ENCODE assay signal across 8 mouse cellular contexts in genomic region chr19:25622291-25623251, GRCm38 (mm10). TPM values are rescaled to one million over a fixed set of nuclear protein-coding genes. Genes with fewer than 3 reads are reported as not detected.
DNase-seq lines count a peak whose midpoint lies in the region; ATAC-seq and TF ChIP-seq lines count a peak whose summit lies in the region.

No protein-coding gene starts in this region.

- H3K27ac ChIP-seq in bone marrow macrophage, adult 2 months (ENCODE audit: insufficient read depth, low read depth, low read length) = no peak overlapping the region
- no peak overlapping the region for H3K27ac ChIP-seq in forebrain, embryonic 12.5 days
- H3K27ac ChIP-seq in layer of hippocampus, adult 2 months = no peak overlapping the region
- H3K27ac ChIP-seq in lung, embryonic 14.5 days (ENCODE audit: low read depth) = no peak overlapping the region
- no peak overlapping the region for H3K27ac ChIP-seq in neural tube, embryonic 14.5 days (ENCODE audit: low read depth, low read length)

- H3K27me3 ChIP-seq in forebrain, embryonic 12.5 days = peaks cover 89% of the 10 kb centered on the region
- peaks cover 78% of the 10 kb centered on the region for H3K27me3 ChIP-seq in lung, embryonic 14.5 days (ENCODE audit: insufficient read depth, low read length)
- H3K27me3 ChIP-seq in neural tube, embryonic 14.5 days (ENCODE audit: control insufficient read depth, insufficient read depth, low read length) = peaks cover 58% of the 10 kb centered on the region

- intact Hi-C loops in heart, postnatal 36 days (cut with DNase I) = loop anchor here (2.0 to 10.0 kb wide), 3 partner anchors 78 to 488 kb away; no protein-coding TSS in a partner anchor

- H3K4me2 ChIP-seq in forebrain, embryonic 12.5 days = peak overlapping the region; percentile 47
- H3K4me2 ChIP-seq in lung, embryonic 14.5 days = peak overlapping the region; percentile 50
- peak overlapping the region; percentile 29 for H3K4me2 ChIP-seq in neural tube, embryonic 14.5 days (ENCODE audit: low read depth, low read length)

- no peaks in the 10 kb centered on the region for H3K9me3 ChIP-seq in forebrain, embryonic 12.5 days
- H3K9me3 ChIP-seq in lung, embryonic 14.5 days (ENCODE audit: low read depth, low read length) = no peaks in the 10 kb centered on the region
- H3K9me3 ChIP-seq in neural tube, embryonic 14.5 days (ENCODE audit: control insufficient read depth, low read length) = no peaks in the 10 kb centered on the region

- H3K4me1 ChIP-seq in bone marrow macrophage, adult 2 months (ENCODE audit: control insufficient read depth, insufficient read depth, low read length) = no peaks in the 10 kb centered on the region
- peaks cover 23% of the 10 kb centered on the region; the same call in 1 of the 2 replicates for H3K4me1 ChIP-seq in forebrain, embryonic 12.5 days
- no peaks in the 10 kb centered on the region for H3K4me1 ChIP-seq in lung, embryonic 14.5 days (ENCODE audit: insufficient read depth)
- H3K4me1 ChIP-seq in neural tube, embryonic 14.5 days (ENCODE audit: control insufficient read depth, insufficient read depth, low read length) = no peaks in the 10 kb centered on the region

- no peaks in the 10 kb centered on the region for H3K36me3 ChIP-seq in forebrain, embryonic 12.5 days (replicated peaks)
- no peaks in the 10 kb centered on the region for H3K36me3 ChIP-seq in lung, embryonic 14.5 days (ENCODE audit: insufficient read depth)
- H3K36me3 ChIP-seq in neural tube, embryonic 14.5 days (ENCODE audit: control insufficient read depth, insufficient read depth, low read length) = no peaks in the 10 kb centered on the region

- TF ChIP-seq POLR2A in bone marrow macrophage, adult 2 months (IDR thresholded peaks at IDR 0.05; ENCODE audit: borderline replicate concordance, low read depth, low read length) = no peak

- peak; percentile 65 for TF ChIP-seq CTCF in bone marrow macrophage, adult 2 months (IDR thresholded peaks at IDR 0.05; ENCODE audit: low read depth, low read length)
- TF ChIP-seq CTCF in layer of hippocampus, adult 2 months (conservative IDR thresholded peaks at IDR 0.05) = peak; percentile 91
- peak; percentile 86 for TF ChIP-seq CTCF in lung, embryonic 14.5 days (IDR thresholded peaks at IDR 0.05; ENCODE audit: low read depth)

- DNase-seq in A20 (ENCODE audit: low read depth, low spot score) = peak; percentile 65
- peak; percentile 60 to 76 for DNase-seq in heart, postnatal 36 days
- DNase-seq in layer of hippocampus, adult 2 months (ENCODE audit: low spot score in 2 of 2) = peak; percentile 13 to 63
- DNase-seq in lung, embryonic 14.5 days = peak; percentile 88
- peak; percentile 89 for DNase-seq in testis, postnatal 10 days (ENCODE audit: low spot score)

- H3K9ac ChIP-seq in forebrain, embryonic 12.5 days = peak overlapping the region; percentile 36; the same call in 1 of the 2 replicates
- no peak overlapping the region for H3K9ac ChIP-seq in lung, embryonic 14.5 days
- no peak overlapping the region for H3K9ac ChIP-seq in neural tube, embryonic 14.5 days (replicated peaks; ENCODE audit: low read depth, low read length)

- peak; percentile 58 for ATAC-seq in forebrain, embryonic 12.5 days (ENCODE audit: low FRiP score)
- peak; percentile 74 for ATAC-seq in lung, embryonic 14.5 days (ENCODE audit: insufficient read depth)
- ATAC-seq in neural tube, embryonic 14.5 days (ENCODE audit: low read depth) = peak; percentile 80

- WGBS in forebrain, embryonic 12.5 days = 35% methylated on average over 54 of the region's 54 CpGs
- WGBS in lung, embryonic 14.5 days = 31% methylated on average over 54 of the region's 54 CpGs
- 31% methylated on average over 54 of the region's 54 CpGs for WGBS in neural tube, embryonic 14.5 days

- H3K4me3 ChIP-seq in bone marrow macrophage, adult 2 months (ENCODE audit: insufficient read depth, low read length) = no peak overlapping the region
- peak overlapping the region; percentile 23 for H3K4me3 ChIP-seq in forebrain, embryonic 12.5 days (replicated peaks)
- H3K4me3 ChIP-seq in layer of hippocampus, adult 2 months = peak overlapping the region; percentile 23; the same call in 1 of the 2 replicates
- H3K4me3 ChIP-seq in lung, embryonic 14.5 days (ENCODE audit: low read depth, low read length) = peak overlapping the region; percentile 23
- no peak overlapping the region for H3K4me3 ChIP-seq in neural tube, embryonic 14.5 days (ENCODE audit: low read depth, low read length)

RNA-seq across cellular contexts. Expression of gene Dmrt3, which starts 12.5 kb away (rescaled TPM):
- polyA plus RNA-seq in bone marrow macrophage, adult 2 months (2012; ENCODE audit: insufficient read depth, insufficient read length, missing spikeins) = not detected in 2 replicates
- 11.8 and 18.9 TPM in 2 replicates for polyA plus RNA-seq in forebrain, embryonic 12.5 days (2016; fragmentation: Nextera tagmentation; extraction: Ambion mirVana)
- not detected for total RNA-seq in heart, postnatal 36 days (2021)
- 1 to 10 TPM in 1 of 2 experiments, under 1 TPM in 1; 0.79 to 1.8 TPM for total RNA-seq in layer of hippocampus, adult 2 months (2021)
- 0.35 and 0.49 TPM in 2 replicates for polyA plus RNA-seq in lung, embryonic 14.5 days (2014; fragmentation: Nextera tagmentation; extraction: Ambion mirVana)
- 2.6 TPM in 2 replicates for polyA plus RNA-seq in neural tube, embryonic 14.5 days (2014; fragmentation: Nextera tagmentation; extraction: Ambion mirVana)

RNA-seq across cellular contexts. Expression of gene Dmrt2, which starts 49.6 kb away (rescaled TPM):
- polyA plus RNA-seq in bone marrow macrophage, adult 2 months (2012; ENCODE audit: insufficient read depth, insufficient read length, missing spikeins) = not detected in 2 replicates
- 0.46 and 0.78 TPM in 2 replicates for polyA plus RNA-seq in forebrain, embryonic 12.5 days (2016; fragmentation: Nextera tagmentation; extraction: Ambion mirVana)
- total RNA-seq in heart, postnatal 36 days (2021) = not detected
- 1 to 10 TPM in 1 of 2 experiments, under 1 TPM in 1; 0.87 to 1.1 TPM for total RNA-seq in layer of hippocampus, adult 2 months (2021)
- polyA plus RNA-seq in lung, embryonic 14.5 days (2014; fragmentation: Nextera tagmentation; extraction: Ambion mirVana) = 0.41 and 0.62 TPM in 2 replicates
- polyA plus RNA-seq in neural tube, embryonic 14.5 days (2014; fragmentation: Nextera tagmentation; extraction: Ambion mirVana) = 0.13 and 0.22 TPM in 2 replicates

Comparison
In these comparisons a context has a peak if more than half of its experiments do, and no peak if none do; other contexts are left out.
1. DNase-seq: peak in every context shown above with its lines; median percentile 89 in testis, postnatal 10 days; 88 in lung, embryonic 14.5 days; 68 in heart, postnatal 36 days; 65 in A20; 38 in layer of hippocampus, adult 2 months.
2. H3K4me3 ChIP-seq: peak in forebrain, embryonic 12.5 days (single experiment), layer of hippocampus, adult 2 months (single experiment) and lung, embryonic 14.5 days (single experiment); none in bone marrow macrophage, adult 2 months (single experiment) and neural tube, embryonic 14.5 days (single experiment).
3. Peak in every context shown above with its lines, with median percentiles within 50 percentile points of each other: CTCF ChIP-seq, ATAC-seq and H3K4me2 ChIP-seq.